Mouse (Mus musculus): ENCODE data around the gene Pgpep1. TPM values are rescaled to one million over a fixed set of nuclear protein-coding genes. Genes with fewer than 3 reads are reported as not detected.
A peak's percentile ranks its signal among the peaks of the same experiment; 100 is the strongest.

Gene Pgpep1
- total RNA-seq, 2 experiments from 2014 or later, result 11.5 to 15.9 TPM

- intact Hi-C loops (cut with DNase I), result no loop called here
- no peak for DNase-seq (ENCODE audit: extremely low spot score in 1 of 2, low spot score in 2 of 2)
Measured at GRCm38 (mm10) chr8:70693636-70694035, 33.4 kb upstream of the Pgpep1 start.

GRCm38 (mm10) chr8:70691727-70692231 lies 31.6 kb upstream of the Pgpep1 start:
- intact Hi-C loops (cut with DNase I), result no loop called here
- peak in 1 of 2 experiments; percentile 67 for DNase-seq (ENCODE audit: extremely low spot score in 1 of 2, low spot score in 2 of 2)

- DNase-seq (ENCODE audit: extremely low spot score in 1 of 2, low spot score in 2 of 2), result no peak
- intact Hi-C loops (cut with DNase I), result no loop called here
Measured at GRCm38 (mm10) chr8:70691230-70691629, 31.0 kb upstream of the Pgpep1 start.

DNA sequence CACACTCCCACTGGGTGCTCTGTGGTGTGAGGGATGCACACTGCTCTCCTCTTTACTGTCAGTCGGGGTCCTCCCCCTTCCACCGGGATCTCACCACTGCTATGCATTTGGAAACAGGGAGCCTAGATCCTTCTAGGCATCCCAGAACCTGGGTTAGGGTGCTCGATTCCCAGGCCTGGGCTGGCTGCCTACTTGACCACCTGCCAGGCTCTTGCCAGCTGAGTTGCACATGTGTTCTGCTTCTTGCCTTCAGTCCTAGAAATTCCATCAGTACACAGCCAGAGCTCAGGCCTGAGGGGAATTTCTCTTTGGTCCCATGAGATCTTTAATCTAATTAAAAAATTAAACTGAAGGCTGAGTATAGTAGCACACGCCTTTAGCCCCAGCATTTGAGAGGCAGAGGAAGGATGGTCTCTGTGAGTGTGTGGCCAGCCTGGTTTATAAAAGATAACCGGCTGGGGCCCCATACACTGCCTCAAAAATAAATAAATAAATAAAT lies 29.8 kb upstream of the Pgpep1 start:
- intact Hi-C loops (cut with DNase I), result no loop called here
- DNase-seq (ENCODE audit: extremely low spot score in 1 of 2, low spot score in 2 of 2), result no peak

DNA sequence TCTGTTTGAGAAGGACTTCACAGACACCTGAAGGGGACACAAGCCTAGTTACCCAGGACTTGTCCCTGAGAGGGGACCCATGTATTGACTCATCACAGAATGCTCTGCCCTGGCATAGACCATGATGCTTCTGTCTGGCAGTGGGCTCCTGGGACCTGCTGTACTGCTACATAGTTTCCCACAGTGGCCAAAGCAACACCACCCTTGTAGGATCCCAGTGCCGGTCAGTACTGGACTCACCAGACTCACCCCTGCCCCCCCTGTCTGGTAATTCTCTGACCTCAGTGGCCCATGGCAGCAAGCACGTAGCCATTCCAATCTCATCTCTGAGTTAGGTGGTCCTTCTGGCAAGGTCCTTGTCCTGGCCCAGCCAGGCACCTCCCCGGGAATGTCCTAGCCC lies 27.9 kb upstream of the Pgpep1 start:
- intact Hi-C loops (cut with DNase I), result no loop called here
- DNase-seq (ENCODE audit: extremely low spot score in 1 of 2, low spot score in 2 of 2), result no peak

GRCm38 (mm10) chr8:70687576-70687975 lies 27.4 kb upstream of the Pgpep1 start:
- no peak for DNase-seq (ENCODE audit: extremely low spot score in 1 of 2, low spot score in 2 of 2)
- intact Hi-C loops (cut with DNase I), result no loop called here

DNA sequence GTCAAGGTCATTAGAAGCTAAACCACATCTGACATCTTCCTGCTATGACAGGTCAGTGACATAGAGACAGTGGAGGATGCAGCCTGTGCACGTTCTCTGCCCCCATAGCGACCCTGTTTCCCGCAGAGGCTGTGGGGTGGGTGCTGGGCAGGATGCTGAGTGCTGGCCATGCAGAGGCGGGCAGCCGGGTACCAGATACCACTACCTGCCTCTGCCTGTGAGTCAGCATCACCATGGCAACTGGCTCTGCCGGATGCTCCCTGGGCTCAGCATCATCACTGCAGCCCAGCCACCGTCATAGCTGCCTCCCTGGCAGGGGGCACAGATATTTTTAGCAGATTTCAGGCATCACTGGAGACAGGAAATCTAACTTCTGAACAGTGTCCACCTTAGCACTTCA lies 24.1 kb upstream of the Pgpep1 start:
- peak; percentile 64 to 79 for DNase-seq (ENCODE audit: extremely low spot score in 1 of 2, low spot score in 2 of 2)
- intact Hi-C loops (cut with DNase I), result no loop called here

GRCm38 (mm10) chr8:70682692-70683091 lies 22.5 kb upstream of the Pgpep1 start:
- DNase-seq (ENCODE audit: extremely low spot score in 1 of 2, low spot score in 2 of 2), result no peak
- intact Hi-C loops (cut with DNase I), result no loop called here

DNA sequence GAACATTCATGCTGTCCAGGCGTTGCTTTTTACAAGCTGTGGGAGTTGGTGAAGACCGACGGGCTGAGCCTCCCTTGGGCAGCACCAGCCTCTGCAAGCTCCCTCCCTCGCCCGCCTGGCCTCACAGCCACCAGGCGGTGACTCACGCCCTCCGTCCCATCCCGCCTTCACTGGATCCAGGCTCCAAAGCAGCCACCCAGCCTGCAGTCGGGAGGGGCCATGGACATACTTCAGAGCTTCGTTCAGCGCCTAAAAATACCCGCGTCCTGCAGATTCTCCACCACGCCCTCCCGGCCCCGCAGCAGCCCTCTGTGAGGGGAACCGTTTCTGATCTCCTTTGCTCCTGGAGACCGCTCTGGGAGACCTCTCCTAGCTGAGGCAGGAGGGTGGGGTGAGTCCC lies 22.0 kb upstream of the Pgpep1 start:
- DNase-seq (ENCODE audit: extremely low spot score in 1 of 2, low spot score in 2 of 2), result peak in 1 of 2 experiments; percentile 79
- intact Hi-C loops (cut with DNase I), result no loop called here

- DNase-seq (ENCODE audit: extremely low spot score in 1 of 2, low spot score in 2 of 2), result no peak
- intact Hi-C loops (cut with DNase I), result no loop called here
Measured at GRCm38 (mm10) chr8:70681410-70681809, 21.2 kb upstream of the Pgpep1 start.

GRCm38 (mm10) chr8:70680039-70680438 lies 19.9 kb upstream of the Pgpep1 start:
- intact Hi-C loops (cut with DNase I), result no loop called here

DNA sequence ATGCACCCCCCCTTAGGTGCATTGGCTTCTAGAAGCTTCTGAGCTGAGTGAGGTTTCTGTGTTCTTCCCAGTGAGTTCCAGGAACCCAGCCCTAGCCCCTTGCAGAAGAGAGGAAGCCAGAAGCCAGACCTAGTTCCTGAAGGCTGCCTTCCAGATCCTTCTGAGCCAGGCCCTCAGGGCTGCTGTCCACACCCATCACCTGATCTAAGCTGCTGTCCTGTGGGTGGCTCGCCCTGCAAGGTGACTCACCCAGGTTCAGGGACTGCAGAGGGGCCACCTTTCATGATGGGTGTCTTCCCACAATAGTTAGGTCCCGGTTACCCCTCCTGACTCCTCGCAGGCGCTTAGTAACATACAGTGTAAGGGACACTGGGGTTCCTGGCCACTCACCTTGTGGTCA lies 19.2 kb upstream of the Pgpep1 start:
- no peak for DNase-seq (ENCODE audit: extremely low spot score in 1 of 2, low spot score in 2 of 2)
- intact Hi-C loops (cut with DNase I), result no loop called here

More at GRCm38 (mm10) chr8:70680039-70680438, 19.9 kb upstream of the Pgpep1 start:
- DNase-seq (ENCODE audit: extremely low spot score in 1 of 2, low spot score in 2 of 2), result peak in 1 of 2 experiments; percentile 34

DNA sequence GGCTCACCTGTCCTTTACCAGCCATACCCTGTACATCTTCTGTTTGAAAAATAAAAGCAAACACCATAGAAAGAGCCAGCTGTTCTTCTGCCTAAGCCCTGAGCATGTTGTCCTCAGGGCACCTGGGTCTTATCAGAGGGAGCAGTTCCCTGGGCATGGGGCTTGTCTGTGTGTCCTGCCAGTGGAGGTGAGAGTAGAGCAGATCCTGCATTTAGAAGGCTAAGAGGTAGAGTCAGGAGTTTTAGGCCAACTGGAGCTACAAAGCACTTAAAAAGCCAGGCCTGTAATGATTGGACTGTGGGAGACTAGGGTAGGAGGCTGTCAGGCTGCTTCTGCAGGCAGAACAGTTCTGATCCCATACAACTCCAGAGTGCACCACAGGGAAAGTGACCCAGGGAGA lies 18.5 kb upstream of the Pgpep1 start:
- no peak for DNase-seq (ENCODE audit: extremely low spot score in 1 of 2, low spot score in 2 of 2)
- intact Hi-C loops (cut with DNase I), result no loop called here

DNA sequence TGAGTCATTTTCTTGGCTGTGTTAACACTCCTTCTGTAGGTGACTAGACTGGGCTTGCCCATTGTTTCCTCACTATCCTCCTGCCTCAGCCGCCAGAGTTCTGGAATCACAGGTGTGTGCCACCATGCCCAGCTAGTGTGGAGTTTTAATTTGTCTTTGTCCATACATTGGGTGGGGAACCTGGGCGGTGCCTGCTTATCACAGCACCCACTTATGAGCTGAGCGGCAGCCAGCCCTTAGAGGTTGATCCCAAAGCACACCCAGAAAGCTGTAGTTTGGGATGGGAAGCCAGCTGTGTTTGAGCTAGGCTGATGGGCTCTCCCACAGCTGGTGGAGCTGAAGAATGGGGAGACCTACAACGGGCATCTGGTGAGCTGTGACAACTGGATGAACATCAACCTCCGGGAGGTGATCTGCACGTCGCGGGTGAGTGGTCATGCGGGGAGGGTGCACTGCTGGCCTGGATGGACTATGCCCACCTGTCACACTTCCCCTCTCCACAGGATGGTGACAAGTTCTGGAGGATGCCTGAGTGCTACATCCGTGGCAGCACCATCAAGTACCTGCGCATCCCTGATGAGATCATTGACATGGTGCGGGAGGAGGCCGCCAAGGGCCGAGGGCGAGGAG lies 17.4 kb upstream of the Pgpep1 start:
- intact Hi-C loops (cut with DNase I), result no loop called here

GRCm38 (mm10) chr8:70675336-70675735 lies 15.1 kb upstream of the Pgpep1 start:
- intact Hi-C loops (cut with DNase I), result no loop called here
- no peak for DNase-seq (ENCODE audit: extremely low spot score in 1 of 2, low spot score in 2 of 2)

More for the DNA sequence above, 17.4 kb upstream of the Pgpep1 start:
- no peak for DNase-seq (ENCODE audit: extremely low spot score in 1 of 2, low spot score in 2 of 2)

DNA sequence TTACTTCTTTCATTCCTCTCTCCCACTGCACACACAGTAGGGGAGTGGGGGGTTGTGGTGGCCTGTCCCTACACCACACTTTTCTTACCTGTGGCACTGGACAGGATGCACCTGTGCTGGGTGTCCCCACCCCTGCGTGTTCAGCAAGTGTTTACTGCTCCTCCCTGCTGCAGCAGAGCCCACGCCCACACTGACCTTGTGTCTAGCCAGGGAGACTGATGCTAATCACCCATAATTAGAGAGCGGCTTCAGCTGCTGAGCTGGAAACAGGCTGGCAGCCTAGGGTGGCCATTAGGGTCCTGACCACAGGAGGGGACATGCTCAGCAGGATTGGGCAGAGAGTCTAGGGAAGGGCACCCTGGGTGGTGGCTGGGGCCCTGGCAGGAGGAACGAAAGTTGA lies 14.5 kb upstream of the Pgpep1 start:
- DNase-seq (ENCODE audit: extremely low spot score in 1 of 2, low spot score in 2 of 2), result no peak
- intact Hi-C loops (cut with DNase I), result no loop called here

- intact Hi-C loops (cut with DNase I), result no loop called here
- no peak for DNase-seq (ENCODE audit: extremely low spot score in 1 of 2, low spot score in 2 of 2)
Measured at GRCm38 (mm10) chr8:70674109-70674508, 13.9 kb upstream of the Pgpep1 start.

GRCm38 (mm10) chr8:70673079-70673856 lies 13.1 kb upstream of the Pgpep1 start, which contains the start of gene Lsm4:
Lsm4 (plus strand) TSS chr8:70673248.
- intact Hi-C loops (cut with DNase I), result loop anchor here (1.0 kb wide), 1 partner anchor 27 kb away; no protein-coding TSS in a partner anchor
- DNase-seq (ENCODE audit: extremely low spot score in 1 of 2, low spot score in 2 of 2), result peak; percentile 97 to 98

DNA sequence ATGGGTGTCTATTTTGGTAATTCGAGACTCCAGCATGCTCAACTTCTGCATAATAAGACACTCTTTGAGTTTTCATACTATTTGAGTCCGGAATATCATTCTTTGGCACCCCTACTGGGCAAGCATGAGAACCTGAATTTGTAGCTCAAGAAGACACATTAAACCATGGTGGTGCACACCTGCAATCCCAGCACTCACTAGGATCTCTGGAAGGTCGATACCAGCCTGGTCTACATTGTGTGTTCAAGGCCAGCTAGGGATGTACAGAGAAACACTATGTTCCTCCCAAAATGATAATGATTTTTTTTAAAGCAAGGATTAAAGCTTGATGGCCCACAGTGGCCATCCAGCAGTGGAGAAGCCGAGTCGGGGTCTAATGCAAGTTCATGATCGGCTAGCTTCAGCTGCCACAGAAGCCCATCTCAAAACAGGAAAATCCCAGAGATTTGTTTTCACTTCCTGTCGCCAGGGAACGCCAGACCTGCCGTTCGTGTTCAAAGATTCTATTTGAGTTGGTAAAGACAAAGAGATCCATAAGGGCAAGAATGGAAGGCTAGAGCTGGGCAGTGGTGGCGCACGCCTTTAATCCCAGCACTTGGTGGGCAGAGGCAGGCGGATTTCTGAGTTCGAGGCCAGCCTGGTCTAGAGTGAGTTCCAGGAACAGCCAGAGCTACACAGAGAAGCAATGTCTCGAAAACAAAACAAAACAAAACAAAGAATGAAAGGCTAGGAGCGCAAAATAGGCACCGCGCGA lies 12.3 kb upstream of the Pgpep1 start:
- intact Hi-C loops (cut with DNase I), result loop anchor here (1.0 kb wide), 1 partner anchor 28 kb away; no protein-coding TSS in a partner anchor
- DNase-seq (ENCODE audit: extremely low spot score in 1 of 2, low spot score in 2 of 2), result no peak
